ENCODE assay signal across 8 mouse cellular contexts in the genomic region with DNA sequence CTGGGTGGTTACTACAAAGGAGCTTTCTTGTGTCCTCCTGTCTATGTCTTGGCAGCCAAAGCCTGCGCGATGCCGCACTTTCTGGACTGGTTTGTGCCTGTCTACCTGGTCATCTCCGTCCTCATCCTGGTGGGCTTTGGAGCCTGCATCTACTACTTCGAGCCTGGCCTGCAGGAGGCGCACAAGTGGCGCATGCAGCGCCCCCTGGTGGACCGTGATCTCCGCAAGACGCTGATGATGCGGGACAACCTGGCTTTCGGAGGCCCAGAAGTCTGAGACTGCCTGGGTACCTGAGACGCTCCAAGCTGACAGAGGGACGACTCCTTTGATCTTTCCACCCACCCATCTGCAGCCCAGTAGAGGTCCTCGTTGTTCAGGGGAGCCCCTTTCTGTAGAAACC. TPM values are rescaled to one million over a fixed set of nuclear protein-coding genes. Genes with fewer than 3 reads are reported as not detected.
DNase-seq lines count a peak whose midpoint lies in the region; ATAC-seq lines count a peak whose summit lies in the region.

No protein-coding gene starts in this region.

- H3K36me3 ChIP-seq in midbrain, embryonic 10.5 days: no peaks in the 10 kb centered on the region
- H3K36me3 ChIP-seq in midbrain, embryonic 16.5 days (ENCODE audit: control insufficient read depth, insufficient read depth, low read length): no peaks in the 10 kb centered on the region
- H3K36me3 ChIP-seq in liver, embryonic 13.5 days: no peaks in the 10 kb centered on the region

- intact Hi-C loops in heart, postnatal 14 days (cut with DNase I): no loop called here

- H3K9ac ChIP-seq in midbrain, embryonic 16.5 days (ENCODE audit: low read depth, low read length): no peak overlapping the region
- H3K9ac ChIP-seq in liver, embryonic 13.5 days: no peak overlapping the region

- H3K27me3 ChIP-seq in midbrain, embryonic 10.5 days (ENCODE audit: low read depth, poor library complexity, severe bottlenecking): peaks cover 11% of the 10 kb centered on the region
- H3K27me3 ChIP-seq in midbrain, embryonic 16.5 days (ENCODE audit: control insufficient read depth, insufficient read depth, low read depth, low read length): no peaks in the 10 kb centered on the region
- H3K27me3 ChIP-seq in liver, embryonic 13.5 days: peaks cover 40% of the 10 kb centered on the region

- no peak overlapping the region for H3K4me2 ChIP-seq in midbrain, embryonic 16.5 days (ENCODE audit: low read length)
- H3K4me2 ChIP-seq in liver, embryonic 13.5 days: no peak overlapping the region

- H3K9me3 ChIP-seq in midbrain, embryonic 10.5 days (replicated peaks): no peaks in the 10 kb centered on the region
- no peaks in the 10 kb centered on the region for H3K9me3 ChIP-seq in midbrain, embryonic 16.5 days (replicated peaks; ENCODE audit: control insufficient read depth, low read length, poor library complexity, severe bottlenecking)
- H3K9me3 ChIP-seq in liver, embryonic 13.5 days (replicated peaks): no peaks in the 10 kb centered on the region

- peaks cover 29% of the 10 kb centered on the region for H3K4me1 ChIP-seq in midbrain, embryonic 10.5 days
- peaks cover 25% of the 10 kb centered on the region for H3K4me1 ChIP-seq in midbrain, embryonic 16.5 days (ENCODE audit: control insufficient read depth, insufficient read depth, low read length)
- H3K4me1 ChIP-seq in liver, embryonic 13.5 days (replicated peaks): no peaks in the 10 kb centered on the region

- peak; percentile 76 for DNase-seq in midbrain, embryonic 10.5 days (ENCODE audit: low spot score)
- peak; percentile 66 for DNase-seq in T-cell, adult 2 months (ENCODE audit: low spot score)
- peak; percentile 66 for DNase-seq in cerebellum, adult 9-10 months
- DNase-seq in heart, postnatal 14 days: peak; percentile 60 to 77
- DNase-seq in liver, embryonic 13.5 days: peak; percentile 59
- peak; percentile 83 for DNase-seq in right cerebral cortex, postnatal 10 days (ENCODE audit: low spot score in 2 of 2)

- ATAC-seq in midbrain, embryonic 16.5 days: no peak
- no peak for ATAC-seq in liver, embryonic 13.5 days (ENCODE audit: low read depth)
- no peak for ATAC-seq in activated CD4-positive, CD25-positive, alpha-beta regulatory T cell, adult 4 months

- H3K4me3 ChIP-seq in midbrain, embryonic 10.5 days: no peak overlapping the region
- H3K4me3 ChIP-seq in midbrain, embryonic 16.5 days (ENCODE audit: low read depth, low read length): no peak overlapping the region
- H3K4me3 ChIP-seq in liver, embryonic 13.5 days (replicated peaks): no peak overlapping the region

- no peak overlapping the region for H3K27ac ChIP-seq in midbrain, embryonic 10.5 days (replicated peaks)
- H3K27ac ChIP-seq in midbrain, embryonic 16.5 days (ENCODE audit: low read length): no peak overlapping the region
- H3K27ac ChIP-seq in liver, embryonic 13.5 days: no peak overlapping the region

- WGBS in midbrain, embryonic 10.5 days: 13% methylated on average over 16 of the region's 16 CpGs
- WGBS in midbrain, embryonic 16.5 days: 9% methylated on average over 16 of the region's 16 CpGs
- WGBS in liver, embryonic 13.5 days (ENCODE audit: insufficient replicate concordance): 8% methylated on average over 16 of the region's 16 CpGs

RNA-seq across cellular contexts. Expression of gene 1500009C09Rik, which starts 7.3 kb away (rescaled TPM):
- 0.15 and 0.36 TPM in 2 replicates for polyA plus RNA-seq in midbrain, embryonic 10.5 days (2016; fragmentation: Nextera tagmentation; extraction: Ambion mirVana)
- polyA plus RNA-seq in midbrain, embryonic 16.5 days (2015; fragmentation: Nextera tagmentation; extraction: Ambion mirVana): 21.0 and 21.7 TPM in 2 replicates
- total RNA-seq in heart, postnatal 14 days (2021): not detected
- polyA plus RNA-seq in liver, embryonic 13.5 days (2015; fragmentation: Nextera tagmentation; extraction: Ambion mirVana): not detected in 2 replicates
- not detected for polyA plus RNA-seq in activated CD4-positive, CD25-positive, alpha-beta regulatory T cell, adult 4 months (2017; shearing (Covaris generic))

RNA-seq across cellular contexts. Expression of gene Cenpm, which starts 15.0 kb away (rescaled TPM):
- polyA plus RNA-seq in midbrain, embryonic 10.5 days (2016; fragmentation: Nextera tagmentation; extraction: Ambion mirVana): 94.9 and 102 TPM in 2 replicates
- polyA plus RNA-seq in midbrain, embryonic 16.5 days (2015; fragmentation: Nextera tagmentation; extraction: Ambion mirVana): 12.7 and 13.9 TPM in 2 replicates
- total RNA-seq in heart, postnatal 14 days (2021): 1 to 10 TPM; 1.9 to 3.2 TPM
- polyA plus RNA-seq in liver, embryonic 13.5 days (2015; fragmentation: Nextera tagmentation; extraction: Ambion mirVana): 41.7 and 45.6 TPM in 2 replicates
- 10 to 100 TPM; 21.6 to 34.7 TPM for polyA plus RNA-seq in activated CD4-positive, CD25-positive, alpha-beta regulatory T cell, adult 4 months (2017; shearing (Covaris generic))

RNA-seq across cellular contexts. Expression of gene Sept3, which starts 15.2 kb away (rescaled TPM):
- 83.4 and 109 TPM in 2 replicates for polyA plus RNA-seq in midbrain, embryonic 10.5 days (2016; fragmentation: Nextera tagmentation; extraction: Ambion mirVana)
- 406 and 437 TPM in 2 replicates for polyA plus RNA-seq in midbrain, embryonic 16.5 days (2015; fragmentation: Nextera tagmentation; extraction: Ambion mirVana)
- under 1 TPM; 0.17 to 0.24 TPM for total RNA-seq in heart, postnatal 14 days (2021)
- 0.36 and 0.84 TPM in 2 replicates for polyA plus RNA-seq in liver, embryonic 13.5 days (2015; fragmentation: Nextera tagmentation; extraction: Ambion mirVana)
- not detected for polyA plus RNA-seq in activated CD4-positive, CD25-positive, alpha-beta regulatory T cell, adult 4 months (2017; shearing (Covaris generic))

RNA-seq across cellular contexts. Expression of gene Tnfrsf13c, which starts 35.3 kb away (rescaled TPM):
- polyA plus RNA-seq in midbrain, embryonic 10.5 days (2016; fragmentation: Nextera tagmentation; extraction: Ambion mirVana): 0.07 TPM in 1 of 2 replicates, not detected in the other
- polyA plus RNA-seq in midbrain, embryonic 16.5 days (2015; fragmentation: Nextera tagmentation; extraction: Ambion mirVana): 0.14 TPM in 1 of 2 replicates, not detected in the other
- total RNA-seq in heart, postnatal 14 days (2021): under 1 TPM; 0.24 TPM
- 0.38 and 0.87 TPM in 2 replicates for polyA plus RNA-seq in liver, embryonic 13.5 days (2015; fragmentation: Nextera tagmentation; extraction: Ambion mirVana)
- 10 to 100 TPM in 1 of 2 experiments, 1 to 10 TPM in 1; 2.5 to 10.9 TPM for polyA plus RNA-seq in activated CD4-positive, CD25-positive, alpha-beta regulatory T cell, adult 4 months (2017; shearing (Covaris generic))

RNA-seq across cellular contexts. Expression of gene Wbp2nl, which starts 39.2 kb away (rescaled TPM):
- 0.11 and 0.25 TPM in 2 replicates for polyA plus RNA-seq in midbrain, embryonic 10.5 days (2016; fragmentation: Nextera tagmentation; extraction: Ambion mirVana)
- polyA plus RNA-seq in midbrain, embryonic 16.5 days (2015; fragmentation: Nextera tagmentation; extraction: Ambion mirVana): 0.25 TPM in 1 of 2 replicates, not detected in the other
- total RNA-seq in heart, postnatal 14 days (2021): not detected
- polyA plus RNA-seq in liver, embryonic 13.5 days (2015; fragmentation: Nextera tagmentation; extraction: Ambion mirVana): 0.12 and 0.20 TPM in 2 replicates
- not detected for polyA plus RNA-seq in activated CD4-positive, CD25-positive, alpha-beta regulatory T cell, adult 4 months (2017; shearing (Covaris generic))

Comparison
In these comparisons a context has a peak if more than half of its experiments do, and no peak if none do; other contexts are left out.
1. RNA of gene 1500009C09Rik, which starts 7.3 kb away (polyA plus RNA-seq): 21.0 to 21.7 TPM in midbrain, embryonic 16.5 days; 0.15 to 0.36 TPM in midbrain, embryonic 10.5 days, not detected in liver, embryonic 13.5 days and not detected in activated CD4-positive, CD25-positive, alpha-beta regulatory T cell, adult 4 months; every median in the first group is over 10 times any median in the second.
2. RNA of gene Sept3, which starts 15.2 kb away (polyA plus RNA-seq): 406 to 437 TPM in midbrain, embryonic 16.5 days and 83.4 to 109 TPM in midbrain, embryonic 10.5 days; 0.36 to 0.84 TPM in liver, embryonic 13.5 days and not detected in activated CD4-positive, CD25-positive, alpha-beta regulatory T cell, adult 4 months; every median in the first group is over 10 times any median in the second.
3. Peak in every context shown above with its lines, with median percentiles within 50 percentile points of each other: DNase-seq.